ENCODE assay signal across 14 mouse cellular contexts in the genomic region with DNA sequence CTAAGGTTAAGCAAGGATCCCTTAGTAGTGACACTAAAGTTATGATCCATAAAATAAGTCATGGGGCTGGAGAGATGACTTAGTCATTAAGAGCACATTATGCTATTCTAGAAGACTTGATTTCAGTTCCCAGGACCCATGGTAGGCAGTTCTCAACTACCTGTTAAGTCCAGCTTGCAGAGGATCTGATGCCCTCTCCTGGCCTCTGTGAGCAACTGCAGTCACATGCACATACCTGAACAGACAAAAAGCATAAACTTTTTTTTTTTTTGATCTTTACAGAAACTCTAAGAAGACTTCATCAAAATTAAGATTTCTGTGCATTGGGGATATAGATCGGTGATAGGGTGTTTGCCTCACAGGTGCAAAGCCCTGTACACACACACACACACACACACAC. TPM values are rescaled to one million over a fixed set of nuclear protein-coding genes. Genes with fewer than 3 reads are reported as not detected.
A peak's percentile ranks its signal among the peaks of the same experiment; 100 is the strongest.
DNase-seq lines count a peak whose midpoint lies in the region; ATAC-seq and TF ChIP-seq lines count a peak whose summit lies in the region.
"Had no signal": no experiment of that assay in that cellular context is flagged by ENCODE, and none has a peak within 500 bp of the region (broad histone marks: within the 10 kb centered on the region; RNA-seq: fewer than 3 reads in every experiment).

No protein-coding gene starts in this region.

- 93% methylated on average over 1 of the region's 1 CpGs for WGBS in bone marrow, adult 2 months
- WGBS in stomach, postnatal 0 days: 100% methylated on average over 1 of the region's 1 CpGs
- 95% methylated on average over 1 of the region's 1 CpGs for WGBS in hindbrain, postnatal 0 days

- no peak for ATAC-seq in stomach, postnatal 0 days (ENCODE audit: low FRiP score, low TSS enrichment)
- no peak for ATAC-seq in hindbrain, postnatal 0 days

- TF ChIP-seq POLR2A in ES-Bruce4 (IDR thresholded peaks at IDR 0.05; ENCODE audit: insufficient read depth, low read length): no peak
- TF ChIP-seq POLR2A in bone marrow, adult 2 months (IDR thresholded peaks at IDR 0.05; ENCODE audit: borderline replicate concordance, control insufficient read depth, low read depth, low read length): no peak

- DNase-seq in layer of hippocampus, adult 2 months (ENCODE audit: low spot score in 2 of 2): no peak
- no peak for DNase-seq in layer of hippocampus, postnatal 25 days (ENCODE audit: extremely low spot score in 1 of 2, low spot score in 1 of 2)
- no peak for DNase-seq in stomach, postnatal 0 days (ENCODE audit: low spot score)
- DNase-seq in heart, adult 11 months: no peak
- no peak for DNase-seq in layer of hippocampus, postnatal 10 days (ENCODE audit: low spot score in 2 of 2)
- no peak for DNase-seq in hindbrain, postnatal 0 days (ENCODE audit: low spot score)
- DNase-seq: adrenal gland, adult 8-10 months; layer of hippocampus, postnatal 36 days had no signal

- no peak overlapping the region for H3K9ac ChIP-seq in ES-Bruce4 (ENCODE audit: low read depth, poor library complexity, severe bottlenecking)
- no peak overlapping the region for H3K9ac ChIP-seq in stomach, postnatal 0 days (ENCODE audit: low read length)
- H3K9ac ChIP-seq in hindbrain, postnatal 0 days (replicated peaks; ENCODE audit: low read length): no peak overlapping the region
- H3K9ac ChIP-seq: forebrain, embryonic 12.5 days; lung, embryonic 15.5 days had no signal

- peak; percentile 62 for TF ChIP-seq CTCF in layer of hippocampus, adult 2 months (conservative IDR thresholded peaks at IDR 0.05)
- peak; percentile 51 for TF ChIP-seq CTCF in ES-Bruce4 (IDR thresholded peaks at IDR 0.05; ENCODE audit: low read depth, low read length)
- TF ChIP-seq CTCF in bone marrow, adult 2 months (IDR thresholded peaks at IDR 0.05; ENCODE audit: control insufficient read depth, insufficient read depth, low read length): peak; percentile 30; the same call in 1 of the 2 replicates
- TF ChIP-seq CTCF in stomach, postnatal 0 days (IDR thresholded peaks at IDR 0.05; ENCODE audit: low read depth): peak; percentile 53
- TF ChIP-seq CTCF in hindbrain, postnatal 0 days (IDR thresholded peaks at IDR 0.05; ENCODE audit: low read depth): no peak; the same call in 1 of the 2 replicates

- H3K36me3 ChIP-seq in ES-Bruce4 (ENCODE audit: control insufficient read depth, insufficient read depth, low read length, poor library complexity, severe bottlenecking): no peaks in the 10 kb centered on the region; the same call in 1 of the 2 replicates
- no peaks in the 10 kb centered on the region for H3K36me3 ChIP-seq in stomach, postnatal 0 days (ENCODE audit: control insufficient read depth, insufficient read depth, low read length)
- H3K36me3 ChIP-seq in hindbrain, postnatal 0 days (ENCODE audit: insufficient read depth, low read length): no peaks in the 10 kb centered on the region
- H3K36me3 ChIP-seq: forebrain, embryonic 12.5 days had no signal

- no peaks in the 10 kb centered on the region for H3K27me3 ChIP-seq in ES-Bruce4 (ENCODE audit: control insufficient read depth, insufficient read depth, low read length, poor library complexity, severe bottlenecking)
- no peaks in the 10 kb centered on the region for H3K27me3 ChIP-seq in stomach, postnatal 0 days (ENCODE audit: control insufficient read depth, insufficient read depth, low read length)
- H3K27me3 ChIP-seq in hindbrain, postnatal 0 days (ENCODE audit: insufficient read depth, low read length): no peaks in the 10 kb centered on the region
- H3K27me3 ChIP-seq: lung, embryonic 15.5 days had no signal

- H3K4me3 ChIP-seq in layer of hippocampus, adult 2 months: no peak overlapping the region
- no peak overlapping the region for H3K4me3 ChIP-seq in ES-Bruce4 (ENCODE audit: low read depth, low read length)
- no peak overlapping the region for H3K4me3 ChIP-seq in bone marrow, adult 2 months (replicated peaks; ENCODE audit: control insufficient read depth, low read depth, low read length)
- no peak overlapping the region for H3K4me3 ChIP-seq in stomach, postnatal 0 days (ENCODE audit: low read depth, low read length)
- no peak overlapping the region for H3K4me3 ChIP-seq in hindbrain, postnatal 0 days (ENCODE audit: low read length)
- H3K4me3 ChIP-seq: forebrain, embryonic 12.5 days; heart, embryonic 10.5 days; lung, embryonic 15.5 days had no signal

- H3K9me3 ChIP-seq in ES-Bruce4 (replicated peaks; ENCODE audit: control insufficient read depth, insufficient read depth, low read length, poor library complexity, severe bottlenecking): no peaks in the 10 kb centered on the region
- no peaks in the 10 kb centered on the region for H3K9me3 ChIP-seq in stomach, postnatal 0 days (ENCODE audit: control insufficient read depth, low read length)
- no peaks in the 10 kb centered on the region for H3K9me3 ChIP-seq in hindbrain, postnatal 0 days (ENCODE audit: low read length)
- H3K9me3 ChIP-seq: forebrain, embryonic 12.5 days; heart, embryonic 10.5 days; lung, embryonic 15.5 days had no signal

- no peaks in the 10 kb centered on the region for H3K4me1 ChIP-seq in ES-Bruce4 (ENCODE audit: control insufficient read depth, insufficient read depth, low read length)
- no peaks in the 10 kb centered on the region for H3K4me1 ChIP-seq in bone marrow, adult 2 months (ENCODE audit: control insufficient read depth, insufficient read depth, low read length)
- no peaks in the 10 kb centered on the region for H3K4me1 ChIP-seq in stomach, postnatal 0 days (replicated peaks; ENCODE audit: control insufficient read depth, insufficient read depth)
- no peaks in the 10 kb centered on the region for H3K4me1 ChIP-seq in hindbrain, postnatal 0 days (ENCODE audit: insufficient read depth, low read length)
- H3K4me1 ChIP-seq: forebrain, embryonic 12.5 days; heart, embryonic 10.5 days; lung, embryonic 15.5 days had no signal

- H3K4me2 ChIP-seq in stomach, postnatal 0 days (replicated peaks; ENCODE audit: low read depth): no peak overlapping the region
- no peak overlapping the region for H3K4me2 ChIP-seq in hindbrain, postnatal 0 days (ENCODE audit: low read depth, low read length)
- H3K4me2 ChIP-seq: forebrain, embryonic 12.5 days; lung, embryonic 15.5 days had no signal

- no peak for TF ChIP-seq EP300 in ES-Bruce4 (IDR thresholded peaks at IDR 0.05; ENCODE audit: insufficient read depth, low read depth, low read length)
- no peak for TF ChIP-seq EP300 in stomach, postnatal 0 days (optimal IDR thresholded peaks at IDR 0.05)

- H3K27ac ChIP-seq in layer of hippocampus, adult 2 months: no peak overlapping the region
- H3K27ac ChIP-seq in ES-Bruce4 (ENCODE audit: insufficient read depth, low read length): no peak overlapping the region
- no peak overlapping the region for H3K27ac ChIP-seq in bone marrow, adult 2 months (ENCODE audit: control insufficient read depth, insufficient read depth, low read depth, low read length, poor library complexity)
- H3K27ac ChIP-seq in stomach, postnatal 0 days (replicated peaks): no peak overlapping the region
- H3K27ac ChIP-seq in hindbrain, postnatal 0 days: no peak overlapping the region
- H3K27ac ChIP-seq: forebrain, embryonic 12.5 days; heart, embryonic 10.5 days; lung, embryonic 15.5 days had no signal

RNA-seq across cellular contexts. Expression of a gene that starts 47.4 kb away (rescaled TPM):
- 1 to 10 TPM; 3.5 to 4.4 TPM for total RNA-seq in layer of hippocampus, adult 2 months (2021)
- total RNA-seq in layer of hippocampus, postnatal 25 days (2021): 1 to 10 TPM; 5.4 to 5.6 TPM
- 0.75 and 0.84 TPM in 2 replicates for polyA plus RNA-seq in ES-Bruce4 (2011; ENCODE audit: insufficient read depth, insufficient read length, low read depth, missing spikeins)
- not detected in 2 replicates for polyA plus RNA-seq in bone marrow, adult 2 months (2011; ENCODE audit: insufficient read depth, insufficient read length, low replicate concordance, missing spikeins)
- polyA plus RNA-seq in stomach, postnatal 0 days (2015; fragmentation: Nextera tagmentation; extraction: Ambion mirVana): 0.05 TPM in 1 of 2 replicates, not detected in the other
- total RNA-seq in layer of hippocampus, postnatal 10 days (2021): 1 to 10 TPM; 6.3 to 8.1 TPM
- 1.2 and 2.0 TPM in 2 replicates for total RNA-seq in hindbrain, postnatal 0 days (2014; rRNA removed)
- polyA plus RNA-seq in hindbrain, postnatal 0 days (2015; fragmentation: Nextera tagmentation; extraction: Ambion mirVana): 0.06 and 0.08 TPM in 2 replicates
- total RNA-seq: monocyte, adult 5-6 weeks had no signal
